Mouse (Mus musculus) lung, postnatal 0 days (tissue): Measurements from ENCODE around the gene Inka2.

Source experiments
- CTCF ChIP-seq: IDR thresholded peaks from 2 replicates; pipeline ENCODE4 v1.5.1; 2016; ENCODE audit warnings: antibody characterized with exemption, mild to moderate bottlenecking
- EP300 ChIP-seq: IDR thresholded peaks from 2 replicates; pipeline ENCODE4 v1.6.1; 2016; ENCODE audit warnings: antibody characterized with exemption, mild to moderate bottlenecking, control low read depth

- TF ChIP-seq CTCF (no peak), EP300 (no peak)
Measured at GRCm38 (mm10) chr3:105719979-105720378, 15.6 kb downstream of the Inka2 start.
